Mouse (Mus musculus): ENCODE measurements around the gene Nrn1l.

- no peak for TF ChIP-seq CTCF (IDR thresholded peaks at IDR 0.05; ENCODE audit: borderline replicate concordance, insufficient read depth, low read depth, low read length)
- TF ChIP-seq POLR2A (IDR thresholded peaks at IDR 0.05; ENCODE audit: borderline replicate concordance, insufficient read depth, low read length), result 0 out of 2 replicates have a peak, but pooled peaks have one; percentile 14
Measured at GRCm38 (mm10) chr8:105943321-105943739, 50.0 kb downstream of the Nrn1l start, which contains the start of gene Lcat.
